1 mouse cellular context compared by ENCODE assay signal in genomic region chr2:129214774-129215173, GRCm38 (mm10).
A peak's percentile ranks its signal among the peaks of the same experiment; 100 is the strongest.
TF ChIP-seq lines count a peak whose summit lies in the region.

No protein-coding gene starts in this region.

TF ChIP-seq in MEL, 35 proteins besides CTCF, POLR2A, EP300 and RAD21 (continued from another document):
- TF ChIP-seq ETS1 (IDR thresholded peaks at IDR 0.05; ENCODE audit: low read depth, low read length) (peak; percentile 47; the same call in 1 of the 2 replicates), USF2 (IDR thresholded peaks at IDR 0.05; ENCODE audit: borderline replicate concordance in 1 of 2, insufficient read depth in 1 of 2, low read depth in 1 of 2, low read length in 2 of 2) (no peak), GATA1 (IDR thresholded peaks at IDR 0.05; ENCODE audit: low read depth, low read length) (peak; percentile 49), MAX (IDR thresholded peaks at IDR 0.05; ENCODE audit: low read length) (no peak), CHD2 (IDR thresholded peaks at IDR 0.05; ENCODE audit: low read length) (no peak), RCOR1 (IDR thresholded peaks at IDR 0.05; ENCODE audit: low read depth, low read length) (no peak), HCFC1 (IDR thresholded peaks at IDR 0.05; ENCODE audit: low read depth, low read length) (0 out of 2 replicates have a peak, but pooled peaks have one; percentile 26)
